Mouse (Mus musculus): ENCODE results near the gene Xrn2.
"Not testable (repeated sequence)": the region's sequence is repeated elsewhere in the genome, so short reads cannot be mapped to it uniquely, and the experiment has no call there.

Gene Xrn2

DNA sequence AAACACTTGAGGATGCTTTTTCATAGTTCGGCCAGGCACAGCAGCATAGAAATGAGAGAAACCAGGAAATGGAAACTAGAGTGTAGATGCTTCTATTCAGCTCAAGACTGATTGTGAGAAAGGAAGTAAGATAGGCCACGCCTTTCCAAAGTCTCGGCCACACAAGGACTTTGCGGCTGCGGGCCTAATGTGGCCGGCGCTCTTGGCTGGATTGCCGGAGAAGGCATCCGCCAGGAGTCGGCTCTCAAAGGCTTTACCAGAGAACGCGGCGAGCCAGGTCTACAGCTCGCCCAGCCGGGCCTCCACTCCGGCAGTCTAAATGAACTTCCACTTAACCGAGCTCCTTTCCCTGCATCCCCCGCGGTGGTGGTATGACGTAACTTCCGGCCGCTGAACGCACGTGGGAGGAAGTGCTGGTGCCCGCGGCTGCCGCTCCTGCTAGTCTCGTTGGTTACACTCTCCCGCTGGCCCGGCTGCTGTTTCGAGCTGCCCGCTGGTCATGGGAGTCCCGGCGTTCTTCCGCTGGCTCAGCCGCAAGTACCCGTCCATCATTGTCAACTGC lies at the start of gene Xrn2:
Gene Xrn2 (plus strand): TSS at position 374 of the 562 bp plus-strand sequence.
- DNase-seq: peak; percentile 93

DNA sequence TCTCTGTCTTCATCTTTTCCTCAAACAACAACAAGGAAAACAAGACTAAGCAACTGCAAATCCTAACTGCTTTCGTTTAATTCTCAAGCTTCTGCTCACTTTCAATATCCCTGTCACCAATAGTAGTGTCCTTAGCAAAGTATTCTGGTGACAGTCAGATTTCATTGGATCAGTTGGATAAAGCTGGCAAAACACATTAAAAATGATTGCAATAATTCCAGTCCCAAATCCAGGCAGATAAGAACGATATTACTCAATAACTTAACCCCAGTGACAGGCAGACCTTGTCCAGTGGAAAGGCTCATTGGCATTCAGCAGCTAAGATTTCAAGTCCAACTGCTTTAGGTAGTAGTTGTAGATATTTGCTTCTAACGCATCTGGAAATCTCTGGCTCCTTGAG lies 37.8 kb upstream of the Xrn2 start:
- no peak for DNase-seq

DNA sequence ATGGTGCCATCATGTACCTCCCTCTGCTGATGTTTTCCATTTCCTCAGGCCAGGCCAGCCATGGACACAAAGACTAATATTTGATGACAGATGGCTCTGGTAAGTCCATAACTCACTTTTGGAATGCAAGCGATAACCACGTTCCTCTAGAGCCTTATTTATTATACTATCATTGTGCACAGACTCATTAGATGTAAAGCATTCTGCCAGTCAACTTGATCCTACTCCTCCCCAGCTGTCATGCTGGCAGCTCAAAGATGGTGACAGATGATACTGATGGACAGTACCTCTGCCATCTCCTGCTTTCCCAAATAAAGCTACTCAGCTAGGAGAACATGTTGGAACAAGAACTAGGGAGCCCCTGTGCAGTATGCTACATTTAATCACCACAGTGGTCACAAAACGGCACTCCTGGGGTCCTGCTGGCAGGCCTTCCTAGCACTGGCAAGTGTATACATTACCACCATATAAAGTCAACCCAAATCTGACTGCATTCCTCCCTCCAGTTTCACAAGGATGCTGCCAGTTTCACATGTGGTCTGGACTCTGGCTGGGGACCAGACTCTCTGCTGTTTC lies 37.3 kb upstream of the Xrn2 start:
- no peak for DNase-seq

DNA sequence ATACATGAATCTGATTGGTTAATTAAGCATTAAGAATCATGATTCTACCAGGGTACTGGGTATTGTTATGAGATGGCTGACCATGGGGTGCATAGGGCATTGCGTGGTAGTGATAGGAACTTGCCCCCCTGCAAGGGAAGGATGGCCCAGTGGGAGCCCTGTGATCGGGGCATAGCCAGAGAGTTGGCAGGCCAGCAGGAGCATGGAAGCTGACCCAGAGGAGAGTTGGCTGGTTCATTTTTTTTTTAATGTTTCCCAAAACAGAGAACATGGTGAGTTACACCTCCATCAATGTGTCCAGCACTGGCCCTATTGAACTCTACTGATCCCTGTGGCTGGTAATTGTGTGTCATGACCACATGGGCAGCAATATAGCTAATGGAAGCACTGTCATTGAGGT lies 30.0 kb upstream of the Xrn2 start:
- no peak for DNase-seq

DNA sequence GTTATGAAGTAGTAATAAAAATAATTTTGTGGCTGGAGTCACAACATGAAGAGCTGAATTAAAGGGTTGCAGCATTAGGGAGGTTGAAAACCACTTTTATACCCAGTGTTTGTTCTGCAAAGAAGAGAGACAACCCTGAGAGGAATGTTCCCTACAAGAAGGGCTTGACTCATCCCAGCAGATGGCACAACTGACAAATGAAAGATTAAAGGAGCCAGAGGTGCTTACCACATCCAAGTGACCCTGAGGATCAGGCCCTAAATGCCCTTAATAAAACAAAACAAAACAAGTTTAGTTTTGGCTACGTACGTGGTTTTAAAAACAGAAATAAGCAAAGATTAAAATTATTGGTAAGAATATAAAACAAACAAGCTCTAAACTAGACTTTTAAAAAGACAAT lies 28.0 kb upstream of the Xrn2 start:
- DNase-seq: no peak

DNA sequence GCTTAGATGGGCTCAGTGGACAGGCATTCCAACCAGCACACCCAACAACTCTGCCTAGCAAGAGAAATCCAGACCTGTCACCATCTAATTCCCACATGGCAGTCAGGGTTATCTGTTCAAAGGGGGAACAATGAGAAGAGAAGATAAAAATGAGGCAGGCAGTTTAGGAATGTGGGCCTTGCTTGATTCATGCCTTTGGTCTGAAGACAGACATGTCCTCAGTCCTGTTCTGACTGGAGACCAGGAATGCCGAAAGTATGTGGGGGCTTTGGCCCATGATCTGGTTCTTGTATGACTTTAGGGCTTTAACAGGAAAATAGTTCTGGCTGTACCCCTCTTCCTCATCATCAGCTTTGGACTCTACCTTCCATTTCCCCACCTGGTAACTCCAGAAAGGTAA lies 27.0 kb upstream of the Xrn2 start:
- DNase-seq: no peak

DNA sequence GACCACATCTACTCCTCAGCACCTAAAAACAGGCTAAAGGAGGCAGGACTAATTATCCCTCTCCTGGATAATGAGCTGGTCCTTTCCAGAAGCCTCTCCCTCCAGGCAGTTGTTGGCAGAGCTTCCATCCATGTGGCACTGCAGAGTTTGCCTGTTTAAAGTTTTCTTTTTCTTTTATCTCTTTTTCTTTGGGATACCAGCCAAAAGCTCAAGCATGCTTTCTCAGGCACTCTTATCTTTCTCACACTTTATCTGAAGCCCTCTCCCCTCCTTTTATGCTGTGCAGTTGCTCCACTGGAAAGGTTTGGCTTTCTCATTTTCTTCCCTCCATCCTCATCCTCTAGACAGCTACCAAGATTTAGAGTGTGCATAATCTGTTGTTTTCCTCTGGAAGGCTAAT lies 26.4 kb upstream of the Xrn2 start:
- DNase-seq: no peak

DNA sequence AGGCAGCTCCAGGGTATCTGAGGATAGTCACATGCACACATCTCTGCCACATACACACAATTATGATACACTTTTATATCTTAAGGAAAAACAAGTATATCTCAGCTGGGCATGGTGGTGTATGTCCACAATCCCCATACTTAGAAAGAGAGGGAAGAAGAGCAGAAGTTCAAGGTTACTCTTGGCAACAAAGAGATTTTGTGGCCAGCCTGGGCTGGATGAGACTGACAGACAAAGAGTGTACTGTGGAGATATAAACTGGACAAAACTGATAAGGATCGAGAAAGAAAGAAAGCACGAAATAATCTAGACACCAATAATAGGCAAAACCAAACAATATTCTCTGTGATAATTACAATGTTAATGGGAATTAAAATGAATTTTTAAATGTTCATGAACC lies 5.5 kb upstream of the Xrn2 start:
- DNase-seq: no peak

DNA sequence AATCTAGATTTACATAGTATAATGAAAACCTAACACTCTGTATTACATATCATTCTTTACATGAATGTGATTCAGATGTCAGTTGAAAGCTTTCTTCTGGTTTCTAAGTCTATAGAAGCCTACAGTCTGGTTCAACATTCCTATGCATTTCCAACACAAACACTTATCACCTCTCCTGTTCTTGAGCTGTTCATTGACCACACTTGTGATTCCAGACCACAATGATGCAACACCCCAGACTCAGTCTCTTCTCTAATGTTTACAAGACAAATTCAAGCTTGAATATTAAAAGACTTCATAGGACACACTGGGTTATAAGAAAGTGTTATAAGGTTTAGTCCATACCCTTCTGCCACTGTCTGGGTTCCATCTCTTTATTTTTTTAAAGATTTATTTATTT lies 3.7 kb upstream of the Xrn2 start:
- no peak for DNase-seq

DNA sequence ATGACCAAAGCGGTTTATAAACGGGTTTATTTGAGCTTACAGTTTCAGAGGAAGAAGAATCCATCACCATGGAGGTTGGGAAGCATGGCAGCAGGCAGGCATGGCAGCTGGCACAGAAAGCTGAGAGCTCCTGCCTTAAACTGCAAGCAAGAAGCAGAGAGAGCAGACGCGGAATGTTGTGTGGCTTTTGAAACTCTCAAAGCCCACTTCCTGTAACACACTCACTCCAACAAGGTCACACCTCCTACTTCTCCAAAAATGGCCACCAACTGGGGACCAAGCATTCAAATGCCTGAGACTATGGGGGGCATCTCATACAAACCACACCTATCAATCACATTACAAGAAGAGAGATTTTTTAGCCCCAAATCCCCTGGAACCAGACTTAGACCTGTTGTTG lies 2.7 kb upstream of the Xrn2 start:
- DNase-seq: no peak

DNA sequence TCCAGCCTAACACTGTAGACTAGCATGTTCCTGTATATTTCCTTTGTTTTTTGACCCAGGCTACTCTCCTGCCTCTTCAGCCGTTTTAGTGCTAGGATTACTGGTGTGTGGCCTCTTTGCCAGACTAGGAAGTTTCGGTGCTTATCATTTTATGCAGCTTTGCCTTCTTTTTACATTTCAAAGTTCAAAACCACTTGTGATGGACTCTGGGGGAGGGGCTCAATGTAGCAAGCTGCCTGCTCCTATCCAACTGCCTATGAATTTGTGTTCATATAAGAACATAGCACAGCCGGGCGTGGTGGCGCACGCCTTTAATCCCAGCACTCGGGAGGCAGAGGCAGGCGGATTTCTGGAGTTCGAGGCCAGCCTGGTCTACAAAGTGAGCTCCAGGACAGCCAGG lies 1.8 kb upstream of the Xrn2 start:
- no peak for DNase-seq

DNA sequence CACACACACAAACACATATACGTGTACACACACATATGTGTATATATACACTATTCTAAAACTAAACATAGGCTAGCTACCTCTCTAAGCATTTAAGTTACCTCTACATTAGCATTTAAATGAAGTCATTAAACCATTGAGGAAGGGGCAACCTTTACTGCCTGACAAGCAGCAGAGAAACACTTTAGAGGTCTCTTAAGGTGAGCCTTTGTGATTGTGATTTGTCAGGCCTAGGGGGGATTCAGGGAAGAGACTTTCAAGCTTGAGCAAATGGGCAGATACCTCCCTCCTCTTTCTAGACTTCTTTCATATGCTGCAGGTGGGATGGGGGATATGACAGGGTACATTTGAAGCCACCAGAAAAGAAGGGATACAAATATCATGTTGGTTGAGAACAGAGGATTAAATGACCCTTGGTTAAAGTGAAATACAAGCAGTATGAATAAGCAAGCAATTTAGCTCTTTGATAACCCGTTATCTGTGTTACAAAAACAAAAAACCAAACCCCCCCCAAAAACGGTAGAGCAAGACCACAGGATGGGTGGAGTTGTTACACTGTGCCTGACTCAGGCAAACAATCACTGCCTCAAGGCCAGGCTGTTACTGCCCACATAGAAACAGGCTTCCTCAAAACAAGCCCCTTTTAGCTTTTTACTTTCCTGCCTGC lies 1.2 kb upstream of the Xrn2 start:
- DNase-seq: no peak

DNA sequence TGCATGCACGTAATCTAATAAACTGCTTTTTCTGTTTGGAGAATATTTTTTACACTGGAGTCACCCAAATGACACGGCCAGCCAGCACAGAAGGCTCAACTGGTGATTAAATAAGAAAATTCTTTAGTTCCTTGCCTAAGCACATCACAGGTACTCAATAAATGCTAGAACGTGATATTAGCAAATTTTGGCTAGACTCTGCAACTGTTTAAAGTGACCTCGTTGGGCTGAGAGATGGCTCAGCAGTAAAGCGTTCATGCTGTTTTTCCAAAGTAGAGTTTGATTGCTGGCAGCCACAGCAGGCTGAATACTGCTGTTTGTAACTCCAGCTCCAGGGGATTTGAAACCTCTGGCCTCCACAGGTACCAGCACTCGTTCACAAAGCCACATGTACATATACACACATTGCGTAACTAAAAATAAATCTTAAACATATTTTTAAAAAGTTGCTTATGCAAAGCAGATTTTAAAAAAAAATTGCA lies 614 bp upstream of the Xrn2 start:
- DNase-seq: peak; percentile 2

DNA sequence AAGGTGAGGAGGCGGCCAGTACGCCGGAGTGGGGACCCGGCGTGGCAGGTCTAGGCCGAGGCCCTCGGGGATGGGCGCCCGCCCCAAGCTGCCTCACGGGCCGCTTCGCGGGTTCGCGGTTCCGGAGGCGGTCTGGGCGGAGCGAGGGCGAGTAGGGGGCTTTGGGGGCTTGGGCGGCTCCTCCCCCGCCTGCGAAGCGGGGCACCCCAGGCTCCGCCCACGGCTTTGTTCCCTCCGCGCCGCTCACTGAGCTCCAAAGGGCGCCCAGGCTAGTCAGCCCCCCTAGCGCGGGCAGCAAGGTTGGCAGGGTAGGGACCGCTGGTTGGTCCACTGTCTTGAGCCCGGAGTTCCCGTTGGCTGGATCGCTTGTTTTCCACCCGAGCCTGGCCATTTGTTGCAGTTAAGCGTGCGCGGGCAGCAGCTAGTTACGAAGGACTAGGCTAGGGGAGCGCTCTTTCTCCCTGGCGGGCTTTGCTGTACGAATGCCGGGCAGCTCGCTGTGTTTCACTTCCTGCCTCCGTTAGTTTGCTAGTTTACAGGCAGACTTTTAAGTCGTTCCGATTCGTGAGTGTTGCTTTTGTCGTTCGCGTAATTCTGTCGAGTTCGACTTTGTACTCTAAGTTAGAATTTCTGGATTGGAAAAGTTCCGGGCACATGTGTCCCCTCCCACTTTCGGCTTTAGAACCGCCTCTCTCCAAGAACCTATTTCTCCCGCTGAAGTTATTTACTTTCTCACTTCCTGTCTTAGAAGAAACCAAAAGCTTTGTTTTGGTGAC lies 586 bp downstream of the Xrn2 start:
- DNase-seq: peak; percentile 69

DNA sequence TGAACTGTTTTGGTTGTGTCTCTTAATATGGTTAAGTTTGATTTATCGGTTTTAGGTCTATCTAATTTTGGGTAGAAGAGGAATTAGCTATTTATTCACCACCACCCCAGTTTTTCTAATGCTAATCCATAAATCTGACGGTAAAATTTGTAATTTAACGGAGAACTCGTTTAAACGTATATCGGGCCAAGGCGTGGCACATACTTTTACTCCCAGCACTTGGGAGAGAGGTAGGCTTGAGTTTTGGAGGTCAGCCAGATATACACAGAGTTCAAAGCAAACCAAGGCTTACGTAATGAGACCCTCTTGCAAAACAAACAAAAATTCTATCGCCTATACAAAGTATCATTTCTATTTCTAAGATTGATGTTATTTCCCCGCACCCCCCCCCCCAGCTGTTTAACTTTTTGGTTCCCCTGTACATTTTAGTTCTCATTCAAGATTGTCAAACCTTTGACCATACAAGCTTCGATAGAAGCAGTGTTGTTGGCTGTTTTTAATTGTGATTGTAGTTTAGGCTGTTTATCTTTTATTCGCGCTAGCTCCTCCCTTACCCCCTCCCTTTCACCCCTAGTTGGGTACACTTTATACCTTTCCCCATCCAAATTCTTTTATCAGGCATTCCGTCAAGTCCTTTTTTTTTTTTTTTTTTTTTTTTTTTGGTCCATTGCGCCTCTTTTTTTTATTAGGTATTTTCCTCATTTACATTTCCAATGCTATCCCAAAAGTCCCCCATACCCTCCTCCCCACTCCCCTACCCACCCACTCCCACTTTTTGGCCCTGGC lies 1.5 kb downstream of the Xrn2 start:
- no peak for DNase-seq

DNA sequence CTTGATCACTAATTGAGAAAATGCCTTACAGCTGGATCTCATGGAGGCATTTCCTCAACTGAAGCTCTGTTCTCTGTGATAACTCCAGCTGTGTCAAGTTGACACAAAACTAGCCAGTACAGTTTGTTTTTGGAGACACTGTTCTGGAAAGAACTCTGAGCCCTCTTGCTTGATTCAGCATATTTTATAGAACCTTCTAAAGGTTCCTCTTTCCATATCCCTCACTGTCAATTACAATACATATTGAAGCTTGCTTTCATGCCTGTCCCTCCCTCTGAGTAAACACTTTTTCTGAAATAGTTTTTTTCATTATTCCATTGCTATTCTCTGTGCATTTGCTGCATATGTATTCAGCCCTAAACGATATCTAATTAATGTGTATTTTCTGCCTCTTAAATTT lies 9.2 kb downstream of the Xrn2 start:
- not testable (repeated sequence) for DNase-seq

DNA sequence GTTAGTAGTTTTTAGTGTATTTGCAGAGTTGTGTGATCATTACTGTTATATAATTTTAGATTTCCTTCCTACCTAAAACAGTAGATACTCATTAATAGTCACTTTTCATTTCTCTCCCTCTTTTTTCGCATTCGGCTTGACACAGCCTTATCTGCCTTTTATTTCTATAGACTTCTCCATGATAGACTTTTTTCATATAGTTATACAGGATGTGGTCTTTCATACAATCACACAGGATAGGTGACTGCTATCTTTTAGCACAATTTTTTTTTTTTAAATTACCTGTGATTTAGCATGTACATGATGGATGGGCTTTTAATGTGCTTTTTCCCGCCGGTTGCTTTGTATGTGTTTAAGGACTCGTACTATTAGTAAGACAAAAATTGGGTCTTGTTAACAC lies 10.3 kb downstream of the Xrn2 start:
- no peak for DNase-seq

DNA sequence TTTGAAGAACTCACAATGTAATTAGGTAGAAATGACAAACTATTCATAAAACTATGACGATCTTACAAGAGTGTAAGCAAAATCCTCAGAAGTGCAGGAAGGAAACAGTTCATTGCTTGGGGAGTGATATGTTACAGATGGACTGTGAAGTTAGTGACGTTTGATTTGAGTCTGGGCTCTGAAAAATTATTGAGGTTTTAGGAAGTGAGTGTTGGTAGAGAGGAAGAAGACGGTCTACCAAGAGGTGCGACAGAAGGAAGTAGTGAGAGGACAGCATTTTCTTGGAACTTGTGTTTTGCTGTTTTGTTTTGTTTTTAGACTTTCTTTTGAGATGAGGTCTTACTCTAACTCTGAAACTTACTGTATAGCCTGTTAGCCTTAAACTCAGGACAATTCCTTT lies 10.8 kb downstream of the Xrn2 start:
- DNase-seq: no peak

DNA sequence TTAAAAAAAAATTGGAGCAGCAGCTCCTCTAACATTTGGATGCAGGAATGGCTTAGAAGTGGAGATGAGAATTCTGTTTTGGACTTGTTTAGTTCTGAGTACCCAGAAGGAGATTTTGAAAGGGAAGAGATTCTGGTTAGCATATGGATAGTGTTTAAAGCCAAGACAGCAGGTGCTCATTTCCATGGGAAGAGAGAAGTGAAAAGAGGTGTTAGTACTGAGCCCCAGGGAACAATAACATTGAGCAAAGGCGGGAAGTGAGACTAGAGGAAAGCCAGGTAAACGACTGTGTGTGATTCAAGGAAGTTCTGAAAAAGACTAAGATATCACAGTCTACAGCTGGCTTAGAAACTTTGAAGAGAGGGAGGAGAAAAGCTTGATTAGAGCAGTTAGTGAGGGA lies 20.3 kb downstream of the Xrn2 start:
- DNase-seq: no peak

DNA sequence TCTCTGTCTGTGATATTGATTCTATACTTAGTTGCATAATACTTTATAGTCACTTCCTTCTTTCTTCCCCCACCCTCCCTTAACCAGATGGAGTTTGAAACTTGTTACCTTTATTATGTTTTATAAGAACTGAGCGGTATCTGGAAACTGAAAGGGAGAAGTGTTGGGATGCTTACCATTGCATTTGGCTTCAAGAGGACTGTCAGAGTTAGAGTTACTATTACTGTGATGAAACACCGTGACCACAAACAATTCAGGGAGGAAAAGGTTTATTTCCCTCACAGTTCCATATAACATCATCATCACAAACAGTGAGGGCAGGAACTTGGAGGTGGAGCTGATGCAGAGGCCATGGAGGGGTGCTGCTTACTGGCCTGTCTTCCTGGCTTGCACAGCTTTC lies 23.1 kb downstream of the Xrn2 start:
- no peak for DNase-seq

DNA sequence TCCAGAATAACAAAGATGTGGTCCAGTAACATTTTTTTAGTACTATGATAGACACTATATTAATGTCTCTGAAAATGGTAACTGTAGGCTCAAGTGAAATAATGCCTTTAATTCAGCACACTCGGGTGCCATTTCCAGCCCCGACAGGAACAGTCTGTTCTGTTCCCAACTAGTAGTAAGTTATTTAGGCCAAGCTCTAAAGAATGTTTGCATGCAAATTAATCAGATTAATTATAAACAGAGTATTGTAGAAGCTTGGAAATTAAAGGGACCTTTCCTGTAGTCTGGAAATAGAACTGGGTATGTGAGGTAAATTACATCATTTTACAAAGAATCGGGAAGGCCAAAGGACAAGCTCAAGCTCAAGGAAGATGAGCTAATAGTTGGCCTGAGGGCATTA lies 34.3 kb downstream of the Xrn2 start:
- no peak for DNase-seq

DNA sequence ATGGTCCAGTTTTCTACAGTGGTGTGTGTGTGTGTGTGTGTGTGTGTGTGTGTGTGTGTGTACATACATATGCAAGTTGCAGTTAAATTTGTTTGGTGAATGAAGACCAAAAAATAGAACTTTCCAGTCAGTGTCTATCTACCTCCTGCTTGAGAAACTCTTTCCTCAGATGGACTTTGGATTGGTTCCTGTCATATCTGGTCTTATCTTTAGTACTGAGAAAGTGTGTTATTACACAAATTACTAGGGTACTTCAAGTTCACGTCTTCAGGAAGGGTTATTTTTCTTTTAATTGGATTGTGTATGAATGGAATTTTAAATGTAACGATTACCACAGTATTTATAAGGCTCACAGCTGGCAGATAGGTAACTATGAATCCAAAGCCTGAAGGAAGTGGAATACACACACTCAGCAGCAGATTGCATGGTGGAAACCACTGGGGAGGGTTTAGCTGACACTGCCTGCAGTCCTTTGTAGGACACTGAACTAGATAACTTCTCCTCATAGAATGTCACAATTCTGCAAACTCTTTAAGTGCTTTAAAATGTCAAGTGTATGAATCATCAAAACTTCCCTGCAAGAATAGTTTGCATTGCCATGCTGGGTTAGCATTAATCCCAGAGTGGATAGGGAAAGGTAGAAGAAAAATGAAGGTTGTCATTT lies 40.6 kb downstream of the Xrn2 start:
- DNase-seq: no peak

Measured in right cerebral cortex, postnatal 4 days (tissue).